Mouse (Mus musculus) adrenal gland, adult 2 months (tissue): ENCODE results near the gene Xkr7. TPM values are rescaled to one million over a fixed set of nuclear protein-coding genes. Genes with fewer than 3 reads are reported as not detected.

Source experiments
- DNase-seq: peaks from one replicate; pipeline ENCODE4 v3.0.0; 2021
- long read RNA-seq: library from polyadenylated mRNA; stranded (forward); transcript quantifications from one replicate; pipeline ENCODE4 v2.0.0, GENCODE M21; 2021
- polyA plus RNA-seq: library from polyadenylated mRNA; depleted of rRNA; stranded (reverse); fragments of >200 nt; gene quantifications from 2 replicates; pipeline ENCODE4 v1.2.3, GENCODE M21; 2012; rRNA removed
- total RNA-seq, 2 experiments: library from RNA; stranded (reverse); gene quantifications; 2 replicates each; pipeline ENCODE4 v1.2.3; 2021

The Xkr7 gene
- total RNA-seq (1 to 10 TPM in 1 of 2 experiments, under 1 TPM in 1; 0.49 to 1.0 TPM), polyA plus RNA-seq (1.0 and 1.6 TPM in 2 replicates)
- long read RNA-seq = 0 reads

- no peak for DNase-seq
These were observed at the start of gene Xkr7 for GRCm38 (mm10) chr2:153031126-153032082. TSS of gene Xkr7 (plus strand) at chr2:153031852.

- DNase-seq = no peak
These were observed 46.1 kb upstream of the Xkr7 start for GRCm38 (mm10) chr2:152985582-152985981.

GRCm38 (mm10) chr2:152991529-152991928, 40.1 kb upstream of the Xkr7 start:
- no peak for DNase-seq

- DNase-seq = no peak
These were observed 34.6 kb upstream of the Xkr7 start for GRCm38 (mm10) chr2:152997046-152997445.

GRCm38 (mm10) chr2:153002492-153003248, 29.0 kb upstream of the Xkr7 start:
- DNase-seq = no peak

GRCm38 (mm10) chr2:153003681-153004338, 27.8 kb upstream of the Xkr7 start:
- no peak for DNase-seq

- peak; percentile 83 for DNase-seq
These were observed 25.7 kb upstream of the Xkr7 start for GRCm38 (mm10) chr2:153005981-153006380.

- DNase-seq = no peak
These were observed 22.3 kb upstream of the Xkr7 start for GRCm38 (mm10) chr2:153009192-153009973.

GRCm38 (mm10) chr2:153013724-153014515, 17.7 kb upstream of the Xkr7 start:
- DNase-seq = peak; percentile 70

- DNase-seq = peak; percentile 96
These were observed 16.7 kb upstream of the Xkr7 start, which contains the start of gene Pdrg1 for GRCm38 (mm10) chr2:153014758-153015593. TSS of gene Pdrg1 (minus strand) at chr2:153015427.

GRCm38 (mm10) chr2:153015804-153016203, 15.8 kb upstream of the Xkr7 start:
- DNase-seq = no peak

- DNase-seq = no peak
These were observed 14.9 kb upstream of the Xkr7 start for GRCm38 (mm10) chr2:153016786-153017185.

GRCm38 (mm10) chr2:153019355-153019754, 12.3 kb upstream of the Xkr7 start:
- no peak for DNase-seq

GRCm38 (mm10) chr2:153021163-153021562, 10.5 kb upstream of the Xkr7 start:
- no peak for DNase-seq

- no peak for DNase-seq
These were observed 8.8 kb upstream of the Xkr7 start for GRCm38 (mm10) chr2:153022855-153023254.

- no peak for DNase-seq
These were observed 5.6 kb upstream of the Xkr7 start for GRCm38 (mm10) chr2:153026052-153026451.

- DNase-seq = no peak
These were observed 4.2 kb upstream of the Xkr7 start for GRCm38 (mm10) chr2:153027501-153027900.

- DNase-seq = no peak
These were observed 1.2 kb upstream of the Xkr7 start for GRCm38 (mm10) chr2:153030422-153030821.

- peak; percentile 77 for DNase-seq
These were observed 611 bp downstream of the Xkr7 start for GRCm38 (mm10) chr2:153032083-153032842.
